Mouse (Mus musculus): Measurements from ENCODE around the gene Cfap100. TPM values are rescaled to one million over a fixed set of nuclear protein-coding genes. Genes with fewer than 3 reads are reported as not detected.

Gene Cfap100
- total RNA-seq (2017) = 0.23 TPM in 1 of 2 replicates, not detected in the other

- no peak for ATAC-seq (ENCODE audit: extremely low read depth, insufficient number of reproducible peaks, low FRiP score, poor library complexity, severe bottlenecking)
These were observed at the start of gene Cfap100 for GRCm38 (mm10) chr6:90428380-90428974. Gene Cfap100 (minus strand): TSS chr6:90428797.

- no peak for ATAC-seq (ENCODE audit: extremely low read depth, insufficient number of reproducible peaks, low FRiP score, poor library complexity, severe bottlenecking)
These were observed 48.4 kb upstream of the Cfap100 start for GRCm38 (mm10) chr6:90476941-90477518.

- ATAC-seq (ENCODE audit: extremely low read depth, insufficient number of reproducible peaks, low FRiP score, poor library complexity, severe bottlenecking) = no peak
These were observed 47.2 kb upstream of the Cfap100 start for GRCm38 (mm10) chr6:90475854-90476212.

- ATAC-seq (ENCODE audit: extremely low read depth, insufficient number of reproducible peaks, low FRiP score, poor library complexity, severe bottlenecking) = no peak
These were observed 46.7 kb upstream of the Cfap100 start for GRCm38 (mm10) chr6:90475176-90475853.

GRCm38 (mm10) chr6:90474361-90474750, 45.8 kb upstream of the Cfap100 start:
- no peak for ATAC-seq (ENCODE audit: extremely low read depth, insufficient number of reproducible peaks, low FRiP score, poor library complexity, severe bottlenecking)

GRCm38 (mm10) chr6:90473630-90474360, 45.2 kb upstream of the Cfap100 start:
- no peak for ATAC-seq (ENCODE audit: extremely low read depth, insufficient number of reproducible peaks, low FRiP score, poor library complexity, severe bottlenecking)

- no peak for ATAC-seq (ENCODE audit: extremely low read depth, insufficient number of reproducible peaks, low FRiP score, poor library complexity, severe bottlenecking)
These were observed 44.1 kb upstream of the Cfap100 start for GRCm38 (mm10) chr6:90472697-90473096.

- ATAC-seq (ENCODE audit: extremely low read depth, insufficient number of reproducible peaks, low FRiP score, poor library complexity, severe bottlenecking) = no peak
These were observed 43.5 kb upstream of the Cfap100 start for GRCm38 (mm10) chr6:90472079-90472478.

- ATAC-seq (ENCODE audit: extremely low read depth, insufficient number of reproducible peaks, low FRiP score, poor library complexity, severe bottlenecking) = no peak
These were observed 42.4 kb upstream of the Cfap100 start for GRCm38 (mm10) chr6:90470947-90471541.

GRCm38 (mm10) chr6:90470255-90470654, 41.7 kb upstream of the Cfap100 start:
- no peak for ATAC-seq (ENCODE audit: extremely low read depth, insufficient number of reproducible peaks, low FRiP score, poor library complexity, severe bottlenecking)

- no peak for ATAC-seq (ENCODE audit: extremely low read depth, insufficient number of reproducible peaks, low FRiP score, poor library complexity, severe bottlenecking)
These were observed 40.4 kb upstream of the Cfap100 start for GRCm38 (mm10) chr6:90469041-90469440.

- no peak for ATAC-seq (ENCODE audit: extremely low read depth, insufficient number of reproducible peaks, low FRiP score, poor library complexity, severe bottlenecking)
These were observed 39.6 kb upstream of the Cfap100 start for GRCm38 (mm10) chr6:90468216-90468615.

GRCm38 (mm10) chr6:90466847-90467410, 38.3 kb upstream of the Cfap100 start:
- no peak for ATAC-seq (ENCODE audit: extremely low read depth, insufficient number of reproducible peaks, low FRiP score, poor library complexity, severe bottlenecking)

- ATAC-seq (ENCODE audit: extremely low read depth, insufficient number of reproducible peaks, low FRiP score, poor library complexity, severe bottlenecking) = no peak
These were observed 37.5 kb upstream of the Cfap100 start for GRCm38 (mm10) chr6:90466079-90466478.

- ATAC-seq (ENCODE audit: extremely low read depth, insufficient number of reproducible peaks, low FRiP score, poor library complexity, severe bottlenecking) = no peak
These were observed 36.5 kb upstream of the Cfap100 start for GRCm38 (mm10) chr6:90465028-90465640.

GRCm38 (mm10) chr6:90463890-90464421, 35.4 kb upstream of the Cfap100 start:
- ATAC-seq (ENCODE audit: extremely low read depth, insufficient number of reproducible peaks, low FRiP score, poor library complexity, severe bottlenecking) = no peak

- no peak for ATAC-seq (ENCODE audit: extremely low read depth, insufficient number of reproducible peaks, low FRiP score, poor library complexity, severe bottlenecking)
These were observed 34.7 kb upstream of the Cfap100 start for GRCm38 (mm10) chr6:90463228-90463862.

- ATAC-seq (ENCODE audit: extremely low read depth, insufficient number of reproducible peaks, low FRiP score, poor library complexity, severe bottlenecking) = no peak
These were observed 34.2 kb upstream of the Cfap100 start for GRCm38 (mm10) chr6:90462841-90463227.
